Mouse (Mus musculus): ENCODE data around the gene Atg7. TPM values are rescaled to one million over a fixed set of nuclear protein-coding genes. Genes with fewer than 3 reads are reported as not detected.
"Not testable (repeated sequence)": the region's sequence is repeated elsewhere in the genome, so short reads cannot be mapped to it uniquely, and the experiment has no call there.

Gene Atg7
- polyA plus RNA-seq, 1 experiment from 2014 or later = 19.4 TPM

- no peak overlapping the region for H3K4me3 ChIP-seq (ENCODE audit: low read length)
- peak overlapping the region; percentile 12; the same call in 1 of the 2 replicates for H3K4me2 ChIP-seq (replicated peaks; ENCODE audit: low read depth, low read length)
- WGBS = 28% methylated on average over 7 of the region's 7 CpGs
- H3K4me1 ChIP-seq (ENCODE audit: control insufficient read depth, insufficient read depth, low read length) = peaks cover 76% of the 10 kb centered on the region
- peak overlapping the region; percentile 85 for H3K27ac ChIP-seq (ENCODE audit: low read depth, low read length)
- ATAC-seq (ENCODE audit: low FRiP score, low TSS enrichment) = no peak
- no peaks in the 10 kb centered on the region for H3K9me3 ChIP-seq (ENCODE audit: control insufficient read depth, low read length)
- peaks cover 23% of the 10 kb centered on the region; the same call in 1 of the 2 replicates for H3K36me3 ChIP-seq (ENCODE audit: control insufficient read depth, insufficient read depth, low read length)
- no peaks in the 10 kb centered on the region for H3K27me3 ChIP-seq (ENCODE audit: control insufficient read depth, insufficient read depth, low read length)
- H3K9ac ChIP-seq (ENCODE audit: low read depth, low read length) = peak overlapping the region; percentile 32
Measured at GRCm38 (mm10) chr6:114882675-114883074, 239.8 kb downstream of the Atg7 start.

- peak; percentile 78 for ATAC-seq (ENCODE audit: low FRiP score, low TSS enrichment)
- WGBS = 5% methylated on average over 9 of the region's 9 CpGs
- 0 out of 2 replicates have a peak overlapping the region, but pooled peaks have one; percentile 12 for H3K4me2 ChIP-seq (replicated peaks; ENCODE audit: low read depth, low read length)
- peak overlapping the region; percentile 32 for H3K9ac ChIP-seq (ENCODE audit: low read depth, low read length)
- H3K4me1 ChIP-seq (ENCODE audit: control insufficient read depth, insufficient read depth, low read length) = peaks cover 73% of the 10 kb centered on the region
- peak overlapping the region; percentile 85 for H3K27ac ChIP-seq (ENCODE audit: low read depth, low read length)
- no peaks in the 10 kb centered on the region for H3K9me3 ChIP-seq (ENCODE audit: control insufficient read depth, low read length)
- H3K27me3 ChIP-seq (ENCODE audit: control insufficient read depth, insufficient read depth, low read length) = no peaks in the 10 kb centered on the region
- peaks cover 26% of the 10 kb centered on the region; the same call in 1 of the 2 replicates for H3K36me3 ChIP-seq (ENCODE audit: control insufficient read depth, insufficient read depth, low read length)
- no peak overlapping the region for H3K4me3 ChIP-seq (ENCODE audit: low read length)
Measured at GRCm38 (mm10) chr6:114883261-114883740, 240.4 kb downstream of the Atg7 start.

- H3K4me3 ChIP-seq (ENCODE audit: low read length) = no peak overlapping the region
- peaks cover 66% of the 10 kb centered on the region for H3K4me1 ChIP-seq (ENCODE audit: control insufficient read depth, insufficient read depth, low read length)
- H3K9me3 ChIP-seq (ENCODE audit: control insufficient read depth, low read length) = no peaks in the 10 kb centered on the region
- H3K4me2 ChIP-seq (replicated peaks; ENCODE audit: low read depth, low read length) = no peak overlapping the region
- H3K36me3 ChIP-seq (ENCODE audit: control insufficient read depth, insufficient read depth, low read length) = peaks cover 30% of the 10 kb centered on the region; the same call in 1 of the 2 replicates
- WGBS = 85% methylated on average over 5 of the region's 5 CpGs
- H3K27ac ChIP-seq (ENCODE audit: low read depth, low read length) = no peak overlapping the region
- no peaks in the 10 kb centered on the region for H3K27me3 ChIP-seq (ENCODE audit: control insufficient read depth, insufficient read depth, low read length)
- ATAC-seq (ENCODE audit: low FRiP score, low TSS enrichment) = no peak
- no peak overlapping the region for H3K9ac ChIP-seq (ENCODE audit: low read depth, low read length)
Measured at GRCm38 (mm10) chr6:114885129-114885528, 242.2 kb downstream of the Atg7 start.

- no peaks in the 10 kb centered on the region for H3K9me3 ChIP-seq (ENCODE audit: control insufficient read depth, low read length)
- H3K4me2 ChIP-seq (replicated peaks; ENCODE audit: low read depth, low read length) = no peak overlapping the region
- 84% methylated on average over 6 of the region's 6 CpGs for WGBS
- H3K4me1 ChIP-seq (ENCODE audit: control insufficient read depth, insufficient read depth, low read length) = peaks cover 66% of the 10 kb centered on the region
- no peak overlapping the region for H3K9ac ChIP-seq (ENCODE audit: low read depth, low read length)
- no peaks in the 10 kb centered on the region for H3K27me3 ChIP-seq (ENCODE audit: control insufficient read depth, insufficient read depth, low read length)
- ATAC-seq (ENCODE audit: low FRiP score, low TSS enrichment) = no peak
- H3K27ac ChIP-seq (ENCODE audit: low read depth, low read length) = no peak overlapping the region
- H3K4me3 ChIP-seq (ENCODE audit: low read length) = no peak overlapping the region
- H3K36me3 ChIP-seq (ENCODE audit: control insufficient read depth, insufficient read depth, low read length) = peaks cover 34% of the 10 kb centered on the region; the same call in 1 of the 2 replicates
Measured at GRCm38 (mm10) chr6:114886012-114886411, 243.1 kb downstream of the Atg7 start.

- no peak for ATAC-seq (ENCODE audit: low FRiP score, low TSS enrichment)
- Histone ChIP-seq H3K4me2 (replicated peaks; ENCODE audit: low read depth, low read length) (no peak overlapping the region), H3K27me3 (ENCODE audit: control insufficient read depth, insufficient read depth, low read length) (no peaks in the 10 kb centered on the region), H3K4me1 (ENCODE audit: control insufficient read depth, insufficient read depth, low read length) (peaks cover 63% of the 10 kb centered on the region), H3K9me3 (ENCODE audit: control insufficient read depth, low read length) (no peaks in the 10 kb centered on the region), H3K27ac (ENCODE audit: low read depth, low read length) (no peak overlapping the region), H3K9ac (ENCODE audit: low read depth, low read length) (no peak overlapping the region), H3K4me3 (ENCODE audit: low read length) (no peak overlapping the region), H3K36me3 (ENCODE audit: control insufficient read depth, insufficient read depth, low read length) (peaks cover 34% of the 10 kb centered on the region; the same call in 1 of the 2 replicates)
- WGBS = 49% methylated on average over 11 of the region's 11 CpGs
Measured at GRCm38 (mm10) chr6:114886504-114887361, 243.8 kb downstream of the Atg7 start.

GRCm38 (mm10) chr6:114888922-114889321, 246.0 kb downstream of the Atg7 start:
- Histone ChIP-seq H3K4me3 (ENCODE audit: low read length) (no peak overlapping the region), H3K9me3 (ENCODE audit: control insufficient read depth, low read length) (no peaks in the 10 kb centered on the region), H3K4me2 (replicated peaks; ENCODE audit: low read depth, low read length) (no peak overlapping the region), H3K27ac (ENCODE audit: low read depth, low read length) (peak overlapping the region; percentile 71), H3K27me3 (ENCODE audit: control insufficient read depth, insufficient read depth, low read length) (no peaks in the 10 kb centered on the region), H3K9ac (ENCODE audit: low read depth, low read length) (no peak overlapping the region), H3K4me1 (ENCODE audit: control insufficient read depth, insufficient read depth, low read length) (peaks cover 65% of the 10 kb centered on the region), H3K36me3 (ENCODE audit: control insufficient read depth, insufficient read depth, low read length) (peaks cover 34% of the 10 kb centered on the region; the same call in 1 of the 2 replicates)
- 13% methylated on average over 13 of the region's 13 CpGs for WGBS
- ATAC-seq (ENCODE audit: low FRiP score, low TSS enrichment) = peak; percentile 88

- WGBS = 78% methylated on average over 3 of the region's 3 CpGs
- peaks cover 65% of the 10 kb centered on the region for H3K4me1 ChIP-seq (ENCODE audit: control insufficient read depth, insufficient read depth, low read length)
- ATAC-seq (ENCODE audit: low FRiP score, low TSS enrichment) = not testable (repeated sequence)
Measured at GRCm38 (mm10) chr6:114889971-114890370, 247.1 kb downstream of the Atg7 start.

GRCm38 (mm10) chr6:114890411-114891115, 247.7 kb downstream of the Atg7 start:
- Histone ChIP-seq H3K9ac (ENCODE audit: low read depth, low read length) (no peak overlapping the region), H3K27ac (ENCODE audit: low read depth, low read length) (no peak overlapping the region), H3K4me3 (ENCODE audit: low read length) (no peak overlapping the region), H3K27me3 (ENCODE audit: control insufficient read depth, insufficient read depth, low read length) (no peaks in the 10 kb centered on the region), H3K4me1 (ENCODE audit: control insufficient read depth, insufficient read depth, low read length) (peaks cover 65% of the 10 kb centered on the region), H3K9me3 (ENCODE audit: control insufficient read depth, low read length) (no peaks in the 10 kb centered on the region), H3K36me3 (ENCODE audit: control insufficient read depth, insufficient read depth, low read length) (peaks cover 21% of the 10 kb centered on the region; the same call in 1 of the 2 replicates), H3K4me2 (replicated peaks; ENCODE audit: low read depth, low read length) (no peak overlapping the region)
- ATAC-seq (ENCODE audit: low FRiP score, low TSS enrichment) = no peak
- 61% methylated on average over 19 of the region's 19 CpGs for WGBS

More at GRCm38 (mm10) chr6:114889971-114890370, 247.1 kb downstream of the Atg7 start:
- not testable (repeated sequence) for H3K9ac ChIP-seq (ENCODE audit: low read depth, low read length); H3K27me3 ChIP-seq (ENCODE audit: control insufficient read depth, insufficient read depth, low read length); H3K4me3 ChIP-seq (ENCODE audit: low read length); H3K9me3 ChIP-seq (ENCODE audit: control insufficient read depth, low read length); H3K4me2 ChIP-seq (replicated peaks; ENCODE audit: low read depth, low read length); H3K27ac ChIP-seq (ENCODE audit: low read depth, low read length)
- H3K36me3 ChIP-seq (ENCODE audit: control insufficient read depth, insufficient read depth, low read length) = peaks cover 25% of the 10 kb centered on the region; the same call in 1 of the 2 replicates
